Mouse (Mus musculus) spleen, postnatal 36 days (tissue): ENCODE measurements around the gene Hba-a2.

ENCODE experiments used
- DNase-seq, 2 experiments: peaks; one replicate each; pipeline ENCODE4 v3.0.0; 2022; ENCODE audit warnings: low spot score in 2 of 2, mixed read lengths in 1 of 2

The Hba-a2 gene

GRCm38 (mm10) chr11:32320507-32321195 lies 24.4 kb downstream of the Hba-a2 start:
- no peak for DNase-seq

DNA sequence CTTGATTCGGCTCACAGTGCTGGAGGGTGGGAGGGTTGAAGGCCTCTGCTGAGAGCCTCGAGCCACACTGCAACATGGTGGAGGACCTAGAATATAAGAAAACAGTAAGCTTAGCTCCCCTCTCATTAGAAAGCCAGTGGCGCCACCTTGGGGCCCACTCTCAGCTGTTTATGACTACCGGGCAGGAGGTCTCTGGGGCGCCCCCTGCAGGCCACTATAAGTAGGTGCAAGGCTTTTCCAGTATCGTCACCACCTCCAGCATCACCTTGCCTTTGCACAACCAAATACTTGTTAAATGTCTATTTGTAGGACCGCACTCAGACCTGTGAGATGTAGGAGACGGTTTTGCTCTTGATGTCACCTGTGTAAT lies 24.9 kb downstream of the Hba-a2 start:
- DNase-seq: peak; percentile 45 to 62

- peak; percentile 60 to 71 for DNase-seq
These were observed 28.3 kb downstream of the Hba-a2 start for GRCm38 (mm10) chr11:32324609-32325008.

DNA sequence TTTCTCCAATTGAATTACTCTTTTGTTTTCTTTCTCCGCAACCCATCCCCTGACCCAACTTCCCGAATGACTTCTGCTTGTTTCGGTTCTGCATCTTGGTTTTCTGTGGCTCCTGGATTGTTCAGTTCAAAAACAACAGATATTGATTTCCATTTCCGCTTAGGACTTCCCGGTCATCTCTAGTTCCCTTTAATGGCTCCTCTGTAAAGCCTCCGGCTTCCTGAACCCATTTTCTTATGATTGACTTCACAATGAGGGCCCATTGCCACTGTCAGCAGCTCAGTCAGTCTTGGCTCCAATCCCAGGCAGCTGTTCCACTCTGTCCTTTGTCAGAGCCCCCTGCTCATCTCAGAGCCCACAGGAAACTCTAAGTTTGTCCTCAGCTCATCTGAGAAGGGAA lies 34.8 kb downstream of the Hba-a2 start:
- DNase-seq: peak in 1 of 2 experiments; percentile 15

- DNase-seq: no peak
These were observed 35.6 kb downstream of the Hba-a2 start for GRCm38 (mm10) chr11:32331861-32332260.

DNA sequence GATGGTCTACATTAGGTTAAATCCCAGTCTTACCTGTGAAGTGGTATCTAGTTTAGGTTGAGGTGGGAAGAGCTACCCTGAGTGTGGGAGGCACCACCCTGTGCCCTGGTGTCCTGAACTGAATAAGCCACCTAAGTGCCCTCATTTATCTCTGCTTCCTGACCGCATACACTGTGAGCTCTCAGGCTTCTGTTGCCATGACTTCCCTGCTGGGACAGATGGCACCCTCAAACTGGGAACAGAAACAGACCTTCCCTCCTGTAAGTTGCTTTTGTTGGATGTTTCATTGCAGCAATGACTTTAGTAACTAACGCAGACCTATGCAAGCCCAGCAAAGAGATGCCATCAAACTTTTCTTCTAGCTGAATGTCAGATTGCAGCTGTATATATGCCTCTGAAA lies 36.9 kb downstream of the Hba-a2 start:
- no peak for DNase-seq

- DNase-seq: no peak
These were observed 40.2 kb downstream of the Hba-a2 start for GRCm38 (mm10) chr11:32336435-32336907.

DNA sequence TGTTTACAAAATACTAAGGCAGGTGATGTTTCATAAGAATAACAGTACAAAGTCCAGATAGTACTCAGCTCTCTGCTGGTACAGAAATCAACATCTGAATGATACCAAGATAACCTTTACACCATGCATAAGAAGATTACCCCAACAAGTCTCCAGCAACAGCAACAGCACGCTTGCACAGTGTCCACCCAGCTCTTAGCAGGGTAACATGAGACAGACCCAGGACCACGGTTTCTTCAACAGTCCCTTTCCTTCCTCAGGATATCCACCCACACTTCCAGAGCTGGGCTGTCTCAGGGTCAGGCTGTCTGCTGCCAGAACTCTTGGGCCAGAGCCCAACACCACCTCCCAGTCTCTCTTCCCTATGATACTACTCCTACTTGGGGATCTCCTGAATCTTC lies 42.8 kb downstream of the Hba-a2 start:
- DNase-seq: no peak

GRCm38 (mm10) chr11:32340476-32341473 lies 44.5 kb downstream of the Hba-a2 start:
- no peak for DNase-seq

GRCm38 (mm10) chr11:32342770-32343191 lies 46.5 kb downstream of the Hba-a2 start:
- peak in 1 of 2 experiments; percentile 2 for DNase-seq

DNA sequence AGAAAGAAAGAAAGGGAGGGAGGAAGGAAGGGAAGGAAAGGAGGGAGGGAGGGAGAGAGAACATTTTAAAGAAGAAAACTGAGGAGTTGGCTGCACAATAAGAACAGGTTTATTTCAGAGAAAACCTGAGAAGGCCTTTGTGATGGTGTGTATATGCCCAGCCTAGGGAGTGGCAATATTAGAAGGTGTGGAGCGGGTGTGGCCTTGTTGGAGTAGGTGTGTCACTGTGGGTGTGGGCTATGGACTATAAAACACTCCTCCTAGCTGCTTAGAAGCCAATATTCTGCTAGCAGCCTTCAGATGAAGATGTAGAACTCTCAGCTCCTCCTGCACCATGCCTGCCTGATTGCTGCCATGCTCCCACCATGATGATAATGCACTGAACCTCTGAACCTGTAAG lies 47.1 kb downstream of the Hba-a2 start:
- DNase-seq: no peak

GRCm38 (mm10) chr11:32345504-32346297 lies 49.4 kb downstream of the Hba-a2 start:
- no peak for DNase-seq
